Mouse (Mus musculus) liver, adult 2 months (tissue): ENCODE data around the gene Cbln1.

Experiments used
- CTCF ChIP-seq: fragments of 200-500 bp; IDR thresholded peaks from 2 replicates; pipeline ENCODE4 v1.5.1; 2011; ENCODE audit warnings: low read depth, low read length, control low read depth
- POLR2A ChIP-seq: fragments of 200-500 bp; IDR thresholded peaks from 2 replicates; pipeline ENCODE4 v1.6.1; 2011; ENCODE audit warnings: low read length, control low read depth; ENCODE audit not compliant: insufficient read depth; ENCODE audit errors: extremely low read depth

DNA sequence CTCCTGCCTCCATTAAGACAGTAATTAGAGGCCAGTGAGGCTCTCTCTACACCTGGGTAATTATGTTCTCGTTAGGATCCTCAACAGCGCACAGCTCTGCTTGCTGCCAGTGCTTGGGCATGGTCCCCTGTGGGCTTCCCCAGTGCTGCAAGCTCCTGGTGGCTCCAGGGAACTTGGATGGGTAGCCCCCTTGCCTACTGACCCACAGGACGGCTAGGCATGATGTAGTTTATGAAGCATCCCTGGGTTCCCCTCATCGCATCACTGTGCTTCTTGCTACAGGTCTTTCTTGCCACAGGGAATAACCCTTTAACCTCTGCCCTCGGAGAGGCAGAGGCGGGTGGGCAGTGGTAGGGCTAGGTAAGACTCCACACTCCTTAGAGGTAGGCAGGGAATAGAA is 6.1 kb downstream of the Cbln1 start:
- TF ChIP-seq POLR2A (no peak), CTCF (no peak)
